Comparison of ENCODE assay signal across 8 mouse cellular contexts in genomic region chr12:112593951-112594915, GRCm38 (mm10). TPM values are rescaled to one million over a fixed set of nuclear protein-coding genes. Genes with fewer than 3 reads are reported as not detected.
DNase-seq lines count a peak whose midpoint lies in the region; ATAC-seq lines count a peak whose summit lies in the region.

No protein-coding gene starts in this region.

- H3K4me2 ChIP-seq in forebrain, embryonic 12.5 days, result no peak overlapping the region
- H3K4me2 ChIP-seq in forebrain, embryonic 11.5 days (ENCODE audit: low read depth, low read length, severe bottlenecking), result no peak overlapping the region
- H3K4me2 ChIP-seq in neural tube, embryonic 13.5 days, result no peak overlapping the region
- no peak overlapping the region for H3K4me2 ChIP-seq in liver, embryonic 16.5 days (ENCODE audit: low read depth, low read length)

- H3K9ac ChIP-seq in forebrain, embryonic 12.5 days, result no peak overlapping the region
- no peak overlapping the region for H3K9ac ChIP-seq in forebrain, embryonic 11.5 days (ENCODE audit: low read length)
- H3K9ac ChIP-seq in neural tube, embryonic 13.5 days, result 0 out of 2 replicates have a peak overlapping the region, but pooled peaks have one; percentile 8
- no peak overlapping the region for H3K9ac ChIP-seq in liver, embryonic 16.5 days (ENCODE audit: low read depth, low read length)

- H3K4me1 ChIP-seq in forebrain, embryonic 12.5 days, result peaks cover 26% of the 10 kb centered on the region
- peaks cover under 1% of the 10 kb centered on the region; the same call in 1 of the 2 replicates for H3K4me1 ChIP-seq in forebrain, embryonic 11.5 days (replicated peaks; ENCODE audit: control insufficient read depth, insufficient read depth, low read length)
- peaks cover 43% of the 10 kb centered on the region for H3K4me1 ChIP-seq in neural tube, embryonic 13.5 days (replicated peaks)
- H3K4me1 ChIP-seq in liver, embryonic 16.5 days (ENCODE audit: control insufficient read depth, low read depth, low read length), result peaks cover 35% of the 10 kb centered on the region

- peaks cover 21% of the 10 kb centered on the region for H3K27me3 ChIP-seq in forebrain, embryonic 12.5 days
- peaks cover 8% of the 10 kb centered on the region for H3K27me3 ChIP-seq in forebrain, embryonic 11.5 days (ENCODE audit: control insufficient read depth, insufficient read depth, low read length)
- peaks cover 13% of the 10 kb centered on the region for H3K27me3 ChIP-seq in neural tube, embryonic 13.5 days
- H3K27me3 ChIP-seq in liver, embryonic 16.5 days (ENCODE audit: control insufficient read depth, insufficient read depth, low read depth, low read length), result peaks cover 3% of the 10 kb centered on the region

- no peaks in the 10 kb centered on the region for H3K9me3 ChIP-seq in forebrain, embryonic 12.5 days
- H3K9me3 ChIP-seq in forebrain, embryonic 11.5 days (ENCODE audit: control insufficient read depth, low read length), result no peaks in the 10 kb centered on the region
- H3K9me3 ChIP-seq in neural tube, embryonic 13.5 days, result no peaks in the 10 kb centered on the region
- H3K9me3 ChIP-seq in liver, embryonic 16.5 days (replicated peaks; ENCODE audit: control insufficient read depth, low read length), result no peaks in the 10 kb centered on the region

- 75% methylated on average over 16 of the region's 16 CpGs for WGBS in forebrain, embryonic 12.5 days
- 75% methylated on average over 16 of the region's 16 CpGs for WGBS in forebrain, embryonic 11.5 days
- WGBS in neural tube, embryonic 13.5 days, result 75% methylated on average over 16 of the region's 16 CpGs
- WGBS in liver, embryonic 16.5 days (ENCODE audit: insufficient replicate concordance), result 34% methylated on average over 15 of the region's 16 CpGs

- H3K4me3 ChIP-seq in forebrain, embryonic 12.5 days (replicated peaks), result no peak overlapping the region
- no peak overlapping the region for H3K4me3 ChIP-seq in forebrain, embryonic 11.5 days (ENCODE audit: low read depth, low read length)
- no peak overlapping the region for H3K4me3 ChIP-seq in neural tube, embryonic 13.5 days
- H3K4me3 ChIP-seq in liver, embryonic 16.5 days (ENCODE audit: low read depth, low read length), result no peak overlapping the region

- ATAC-seq in forebrain, embryonic 12.5 days (ENCODE audit: low FRiP score), result no peak
- ATAC-seq in forebrain, embryonic 11.5 days (replicated peaks; ENCODE audit: low FRiP score), result no peak
- no peak for ATAC-seq in neural tube, embryonic 13.5 days (ENCODE audit: low read depth)
- ATAC-seq in liver, embryonic 16.5 days (ENCODE audit: low read depth), result no peak

- no peaks in the 10 kb centered on the region for H3K36me3 ChIP-seq in forebrain, embryonic 12.5 days (replicated peaks)
- H3K36me3 ChIP-seq in forebrain, embryonic 11.5 days (ENCODE audit: control insufficient read depth, insufficient read depth, low read length), result no peaks in the 10 kb centered on the region
- no peaks in the 10 kb centered on the region for H3K36me3 ChIP-seq in neural tube, embryonic 13.5 days
- H3K36me3 ChIP-seq in liver, embryonic 16.5 days (ENCODE audit: control insufficient read depth, insufficient read depth), result no peaks in the 10 kb centered on the region

- DNase-seq in forebrain, embryonic 11.5 days (ENCODE audit: low spot score), result no peak
- DNase-seq in neural tube, embryonic 10.5 days (ENCODE audit: extremely low spot score, low spot score), result no peak
- peak; percentile 47 for DNase-seq in thymus, postnatal 4 days
- no peak for DNase-seq in left cerebral cortex, adult 18-20 months (ENCODE audit: low spot score in 2 of 2)
- no peak for DNase-seq in cerebellum, postnatal 10 days

- H3K27ac ChIP-seq in forebrain, embryonic 12.5 days, result peak overlapping the region; percentile 38; the same call in 1 of the 2 replicates
- no peak overlapping the region for H3K27ac ChIP-seq in forebrain, embryonic 11.5 days (ENCODE audit: low read depth, low read length)
- H3K27ac ChIP-seq in neural tube, embryonic 13.5 days (replicated peaks), result peak overlapping the region; percentile 59
- peak overlapping the region; percentile 19; the same call in 1 of the 2 replicates for H3K27ac ChIP-seq in liver, embryonic 16.5 days (ENCODE audit: low read length)

RNA-seq across cellular contexts. Expression of gene Inf2, which starts 5.6 kb away (rescaled TPM):
- polyA plus RNA-seq in forebrain, embryonic 12.5 days (2016; fragmentation: Nextera tagmentation; extraction: Ambion mirVana), result 0.70 and 1.3 TPM in 2 replicates
- 1.6 and 2.4 TPM in 2 replicates for polyA plus RNA-seq in forebrain, embryonic 11.5 days (2014; fragmentation: Nextera tagmentation; extraction: Ambion mirVana)
- 1.4 and 1.5 TPM in 2 replicates for polyA plus RNA-seq in neural tube, embryonic 13.5 days (2015; fragmentation: Nextera tagmentation; extraction: Ambion mirVana)
- polyA plus RNA-seq in liver, embryonic 16.5 days (2015; fragmentation: Nextera tagmentation; extraction: Ambion mirVana), result 1.2 and 2.7 TPM in 2 replicates
- total RNA-seq in left cerebral cortex, adult 18-20 months (2021), result 100 to 1,000 TPM; 127 to 138 TPM

RNA-seq across cellular contexts. Expression of gene Adssl1, which starts 25.6 kb away (rescaled TPM):
- polyA plus RNA-seq in forebrain, embryonic 12.5 days (2016; fragmentation: Nextera tagmentation; extraction: Ambion mirVana), result 2.0 and 2.8 TPM in 2 replicates
- 1.9 and 2.1 TPM in 2 replicates for polyA plus RNA-seq in forebrain, embryonic 11.5 days (2014; fragmentation: Nextera tagmentation; extraction: Ambion mirVana)
- polyA plus RNA-seq in neural tube, embryonic 13.5 days (2015; fragmentation: Nextera tagmentation; extraction: Ambion mirVana), result 3.2 and 3.6 TPM in 2 replicates
- polyA plus RNA-seq in liver, embryonic 16.5 days (2015; fragmentation: Nextera tagmentation; extraction: Ambion mirVana), result 12.4 and 14.0 TPM in 2 replicates
- total RNA-seq in left cerebral cortex, adult 18-20 months (2021), result 10 to 100 TPM; 16.4 to 19.7 TPM

RNA-seq across cellular contexts. Expression of gene Siva1, which starts 50.2 kb away (rescaled TPM):
- 151 and 173 TPM in 2 replicates for polyA plus RNA-seq in forebrain, embryonic 12.5 days (2016; fragmentation: Nextera tagmentation; extraction: Ambion mirVana)
- 227 and 257 TPM in 2 replicates for polyA plus RNA-seq in forebrain, embryonic 11.5 days (2014; fragmentation: Nextera tagmentation; extraction: Ambion mirVana)
- 66.3 and 75.0 TPM in 2 replicates for polyA plus RNA-seq in neural tube, embryonic 13.5 days (2015; fragmentation: Nextera tagmentation; extraction: Ambion mirVana)
- polyA plus RNA-seq in liver, embryonic 16.5 days (2015; fragmentation: Nextera tagmentation; extraction: Ambion mirVana), result 84.7 and 89.5 TPM in 2 replicates
- total RNA-seq in left cerebral cortex, adult 18-20 months (2021), result 10 to 100 TPM; 21.6 to 22.0 TPM
